Mouse (Mus musculus) testis, adult 2 months (tissue): Measurements from ENCODE around the gene Dicer1.

ENCODE experiments used
- CTCF ChIP-seq: fragments of 200-500 bp; IDR thresholded peaks from 2 replicates; pipeline ENCODE4 v1.5.1; 2012; ENCODE audit warnings: low read depth, mild to moderate bottlenecking, inconsistent platforms, low read length, moderate library complexity; ENCODE audit not compliant: control insufficient read depth, insufficient read depth, insufficient replicate concordance
- POLR2A ChIP-seq: fragments of 200-500 bp; IDR thresholded peaks from 2 replicates; pipeline ENCODE4 v1.6.1; 2012; ENCODE audit warnings: low read depth, mild to moderate bottlenecking, inconsistent platforms, low read length, moderate library complexity; ENCODE audit not compliant: control insufficient read depth

- TF ChIP-seq CTCF = no peak
- TF ChIP-seq POLR2A = no peak
These were observed 110.8 kb downstream of the Dicer1 start for GRCm38 (mm10) chr12:104640934-104641333.
